Mouse (Mus musculus) heart, embryonic 11.5 days (tissue): ENCODE measurements around the gene Usp34. TPM values are rescaled to one million over a fixed set of nuclear protein-coding genes. Genes with fewer than 3 reads are reported as not detected.
"Not testable (repeated sequence)": the region's sequence is repeated elsewhere in the genome, so short reads cannot be mapped to it uniquely, and the experiment has no call there.

Experiments used
- ATAC-seq: fragments of 200-750 bp; cut with Nextera tagmentation; replicated peaks from 2 replicates; pipeline ENCODE4 v1.8.0; 2017; ENCODE audit warnings: moderate library complexity; ENCODE audit not compliant: insufficient number of reproducible peaks, low FRiP score, low TSS enrichment
- H3K27ac ChIP-seq: fragments of 300-500 bp; sonication (generic); 2 replicates; pipeline ENCODE4 v1.5.1; 2014; ENCODE audit warnings: mild to moderate bottlenecking, low read depth, low read length
- H3K27me3 ChIP-seq: fragments of 300-500 bp; sonication (generic); 2 replicates; pipeline ENCODE4 v1.6.1; 2014; ENCODE audit warnings: mild to moderate bottlenecking, low read length, mixed read lengths; ENCODE audit not compliant: control insufficient read depth, insufficient read depth
- H3K36me3 ChIP-seq: fragments of 300-500 bp; sonication (generic); 2 replicates; pipeline ENCODE4 v1.6.1; 2014; ENCODE audit warnings: mild to moderate bottlenecking, low read length, moderate library complexity, mixed read lengths; ENCODE audit not compliant: control insufficient read depth, insufficient read depth
- H3K4me1 ChIP-seq: fragments of 300-500 bp; sonication (generic); 2 replicates; pipeline ENCODE4 v1.6.1; 2014; ENCODE audit warnings: low read length; ENCODE audit not compliant: control insufficient read depth, insufficient read depth
- H3K4me2 ChIP-seq: fragments of 300-500 bp; sonication (generic); 2 replicates; pipeline ENCODE4 v1.6.1; 2014; ENCODE audit warnings: mild to moderate bottlenecking, moderate library complexity
- H3K4me3 ChIP-seq: fragments of 300-500 bp; sonication (generic); 2 replicates; pipeline ENCODE4 v1.5.1; 2014; ENCODE audit warnings: low read depth, low read length
- H3K9ac ChIP-seq: fragments of 300-500 bp; sonication (generic); 2 replicates; pipeline ENCODE4 v1.6.1; 2014; ENCODE audit warnings: mild to moderate bottlenecking, low read depth, low read length, moderate library complexity
- H3K9me3 ChIP-seq: fragments of 300-500 bp; sonication (generic); replicated peaks from 2 replicates; pipeline ENCODE4 v1.6.1; 2016; ENCODE audit warnings: low read length; ENCODE audit not compliant: control insufficient read depth
- WGBS: fragments of 180-500 bp; shearing (Covaris S2); extraction: QIAGEN DNeasy Blood & Tissue Kit; methylation state at CpG from one replicate; pipeline ENCODE4 v1.1.7; 2014; ENCODE audit not compliant: insufficient replicate concordance; 5-methylcytosine and 5-hydroxymethylcytosine counted together
- polyA plus RNA-seq: library from polyadenylated mRNA; unstranded; fragments of >200 nt; fragmentation: Nextera tagmentation; extraction: Ambion mirVana; gene quantifications from 2 replicates; pipeline ENCODE4 v1.2.1, GENCODE M21; 2014

The Usp34 gene
- polyA plus RNA-seq, 1 experiment from 2014 or later: 26.8 TPM

DNA sequence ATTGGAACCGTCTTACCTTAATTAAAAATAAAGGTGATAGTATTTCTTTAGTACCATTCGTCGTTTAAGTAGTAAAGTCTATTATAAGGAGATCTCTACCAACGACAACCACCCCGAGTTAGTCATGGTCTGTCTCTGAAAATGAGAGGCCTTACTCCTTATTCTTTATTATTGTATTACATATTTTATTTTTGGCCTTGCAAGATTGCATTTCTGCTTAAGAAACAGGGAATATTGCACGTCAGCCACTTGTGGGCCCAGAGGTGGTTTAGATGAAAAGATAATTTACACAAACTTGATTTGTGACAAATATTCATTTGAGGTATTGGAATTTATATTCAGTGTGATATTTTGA lies 848 bp downstream of the Usp34 start:
- WGBS: 3% methylated on average over 6 of the region's 6 CpGs
- Histone ChIP-seq H3K4me3 (peak overlapping the region; percentile 97), H3K4me2 (peak overlapping the region; percentile 74), H3K9ac (peak overlapping the region; percentile 97), H3K9me3 (no peaks in the 10 kb centered on the region), H3K4me1 (peaks cover 7% of the 10 kb centered on the region), H3K36me3 (peaks cover 3% of the 10 kb centered on the region; the same call in 1 of the 2 replicates), H3K27me3 (no peaks in the 10 kb centered on the region), H3K27ac (peak overlapping the region; percentile 99)
- no peak for ATAC-seq

GRCm38 (mm10) chr11:23313496-23313895 lies 6.8 kb downstream of the Usp34 start:
- no peak for ATAC-seq
- H3K9ac ChIP-seq: no peak overlapping the region
- H3K27ac ChIP-seq: no peak overlapping the region
- WGBS: 52% methylated on average over 1 of the region's 1 CpGs
- no peak overlapping the region for H3K4me2 ChIP-seq
- peaks cover 5% of the 10 kb centered on the region; the same call in 1 of the 2 replicates for H3K4me1 ChIP-seq
- H3K36me3 ChIP-seq: peaks cover 3% of the 10 kb centered on the region; the same call in 1 of the 2 replicates
- H3K27me3 ChIP-seq: no peaks in the 10 kb centered on the region
- H3K9me3 ChIP-seq: no peaks in the 10 kb centered on the region
- no peak overlapping the region for H3K4me3 ChIP-seq

DNA sequence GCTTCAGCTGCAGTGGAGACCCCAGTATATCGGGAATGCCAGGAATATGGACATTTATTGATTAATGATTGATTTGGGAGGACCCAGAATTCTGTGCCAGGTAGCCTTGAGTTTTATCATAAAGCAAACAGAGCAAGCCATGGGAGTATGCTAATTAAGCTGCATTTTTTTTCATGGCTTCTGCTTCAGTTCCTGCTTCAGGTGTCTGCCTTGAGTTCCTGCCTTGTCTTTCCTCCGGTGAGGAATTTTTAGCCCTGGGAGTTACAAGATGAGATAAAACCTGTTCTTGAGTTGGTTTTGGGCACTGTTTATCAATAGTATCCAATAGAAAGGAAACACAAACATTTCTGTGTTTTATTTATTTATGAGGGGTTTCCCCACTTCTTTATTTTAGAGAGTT lies 22.7 kb downstream of the Usp34 start:
- Histone ChIP-seq H3K9me3 (no peaks in the 10 kb centered on the region), H3K4me1 (no peaks in the 10 kb centered on the region), H3K36me3 (no peaks in the 10 kb centered on the region; the same call in 1 of the 2 replicates), H3K27me3 (no peaks in the 10 kb centered on the region), H3K9ac (no peak overlapping the region), H3K4me3 (no peak overlapping the region), H3K27ac (no peak overlapping the region), H3K4me2 (no peak overlapping the region)
- ATAC-seq: no peak
- 84% methylated on average over 2 of the region's 2 CpGs for WGBS

DNA sequence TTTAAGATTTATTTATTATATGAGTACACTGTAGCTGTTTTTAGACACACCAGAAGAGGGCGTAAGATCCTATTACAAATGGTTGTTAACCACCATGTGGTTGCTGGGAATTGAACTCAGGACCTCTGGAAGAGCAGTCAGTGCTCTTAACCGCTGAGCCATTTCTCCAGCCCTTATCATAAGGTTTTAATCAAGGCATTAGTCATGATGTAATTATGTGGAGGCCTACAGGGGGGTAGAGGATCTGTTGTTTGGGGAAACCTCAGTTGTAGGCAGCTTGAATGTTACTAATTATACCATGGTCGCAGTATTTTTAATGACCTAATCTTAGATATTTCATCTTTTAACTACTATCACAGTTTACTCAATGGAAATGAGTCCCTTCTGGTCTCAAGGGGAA lies 25.4 kb downstream of the Usp34 start:
- H3K4me3 ChIP-seq: no peak overlapping the region
- H3K36me3 ChIP-seq: no peaks in the 10 kb centered on the region; the same call in 1 of the 2 replicates
- ATAC-seq: no peak
- H3K27me3 ChIP-seq: no peaks in the 10 kb centered on the region
- no peak overlapping the region for H3K9ac ChIP-seq
- no peaks in the 10 kb centered on the region for H3K4me1 ChIP-seq
- no peaks in the 10 kb centered on the region for H3K9me3 ChIP-seq
- WGBS: 83% methylated on average over 3 of the region's 3 CpGs
- no peak overlapping the region for H3K27ac ChIP-seq
- no peak overlapping the region for H3K4me2 ChIP-seq

GRCm38 (mm10) chr11:23335160-23335559 lies 28.5 kb downstream of the Usp34 start:
- Histone ChIP-seq H3K9ac (no peak overlapping the region), H3K4me3 (no peak overlapping the region), H3K27me3 (no peaks in the 10 kb centered on the region), H3K9me3 (no peaks in the 10 kb centered on the region), H3K4me1 (no peaks in the 10 kb centered on the region), H3K4me2 (no peak overlapping the region), H3K27ac (no peak overlapping the region), H3K36me3 (no peaks in the 10 kb centered on the region; the same call in 1 of the 2 replicates)
- 74% methylated on average over 1 of the region's 1 CpGs for WGBS
- ATAC-seq: no peak

- not testable (repeated sequence) for H3K4me2 ChIP-seq, H3K27ac ChIP-seq, H3K36me3 ChIP-seq, H3K4me1 ChIP-seq, H3K9ac ChIP-seq, H3K27me3 ChIP-seq, H3K4me3 ChIP-seq, H3K9me3 ChIP-seq, ATAC-seq
- WGBS: 73% methylated on average over 5 of the region's 5 CpGs
Measured at GRCm38 (mm10) chr11:23357226-23357625, 50.5 kb downstream of the Usp34 start.

DNA sequence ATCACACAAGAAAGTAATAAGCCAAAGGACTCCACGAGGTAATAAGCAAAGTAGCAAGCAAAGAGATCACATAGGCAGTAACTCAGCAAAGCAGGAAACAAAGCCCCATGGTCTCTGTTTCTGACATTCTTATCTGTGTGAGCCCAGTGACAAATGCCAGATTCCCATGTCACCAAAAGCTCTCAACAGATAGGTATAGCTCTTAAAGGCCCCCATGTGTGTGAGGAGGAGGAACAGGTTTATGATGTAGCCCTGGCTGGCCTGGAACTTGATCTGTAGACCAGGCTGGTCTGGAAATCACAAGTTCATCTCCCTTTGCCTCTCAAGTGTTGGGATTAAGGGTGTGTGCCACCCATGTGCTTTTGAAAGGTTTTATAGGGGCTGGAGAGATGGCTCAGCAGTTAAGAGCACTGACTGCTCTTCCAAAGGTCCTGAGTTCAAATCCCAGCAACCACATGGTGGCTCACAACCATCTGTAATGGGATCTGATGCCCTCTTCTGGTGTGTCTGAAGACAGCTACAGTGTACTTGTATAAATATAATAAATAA lies 53.1 kb downstream of the Usp34 start:
- H3K9me3 ChIP-seq, H3K9ac ChIP-seq, H3K27me3 ChIP-seq, H3K4me3 ChIP-seq, H3K4me2 ChIP-seq, H3K36me3 ChIP-seq, H3K4me1 ChIP-seq: not testable (repeated sequence)
- H3K27ac ChIP-seq: peak overlapping the region; percentile 29; the same call in 1 of the 2 replicates
- ATAC-seq: 0 out of 2 replicates have a peak, but pooled peaks have one; percentile 49
- WGBS: 16% methylated on average over 1 of the region's 1 CpGs

GRCm38 (mm10) chr11:23362305-23362704 lies 55.6 kb downstream of the Usp34 start:
- H3K4me1 ChIP-seq: no peaks in the 10 kb centered on the region
- H3K4me3 ChIP-seq: no peak overlapping the region
- H3K9me3 ChIP-seq: no peaks in the 10 kb centered on the region
- peaks cover 7% of the 10 kb centered on the region for H3K36me3 ChIP-seq
- H3K27me3 ChIP-seq: no peaks in the 10 kb centered on the region
- H3K4me2 ChIP-seq: no peak overlapping the region
- ATAC-seq: no peak
- H3K27ac ChIP-seq: no peak overlapping the region
- no peak overlapping the region for H3K9ac ChIP-seq

DNA sequence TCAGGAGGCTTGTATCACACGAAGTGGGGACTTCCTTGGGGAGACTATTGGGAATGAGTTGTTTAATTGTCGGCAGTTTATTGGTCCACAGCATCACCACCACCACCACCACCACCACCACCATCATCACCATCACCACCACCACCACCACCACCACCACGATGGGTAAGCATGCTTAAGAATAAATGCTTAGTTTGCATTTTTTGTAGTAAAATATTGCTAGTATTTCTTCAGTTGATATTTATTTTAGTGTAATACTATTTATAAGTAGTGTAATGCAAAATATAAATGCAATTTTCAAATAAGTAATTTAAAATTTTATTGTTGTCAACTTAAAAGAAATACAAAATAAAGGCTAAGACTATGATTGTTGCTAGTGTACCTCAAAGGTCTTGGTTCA lies 57.7 kb downstream of the Usp34 start:
- H3K36me3 ChIP-seq: peaks cover 7% of the 10 kb centered on the region
- H3K9ac ChIP-seq: no peak overlapping the region
- no peak overlapping the region for H3K4me2 ChIP-seq
- no peaks in the 10 kb centered on the region for H3K4me1 ChIP-seq
- no peaks in the 10 kb centered on the region for H3K27me3 ChIP-seq
- no peaks in the 10 kb centered on the region for H3K9me3 ChIP-seq
- no peak for ATAC-seq
- WGBS: 83% methylated on average over 3 of the region's 3 CpGs
- no peak overlapping the region for H3K4me3 ChIP-seq
- no peak overlapping the region for H3K27ac ChIP-seq
